Mouse (Mus musculus) thymus, postnatal 14 days (tissue): ENCODE measurements around the gene Dglucy.

Source experiments
- DNase-seq: peaks from one replicate; pipeline ENCODE4 v3.0.0; 2021

Dglucy gene

GRCm38 (mm10) chr12:100887801-100888258, 109.0 kb downstream of the Dglucy start:
- DNase-seq: peak; percentile 49

GRCm38 (mm10) chr12:100890548-100890947, 111.7 kb downstream of the Dglucy start:
- DNase-seq: no peak

- peak; percentile 28 for DNase-seq
Measured at GRCm38 (mm10) chr12:100895504-100895903, 116.6 kb downstream of the Dglucy start.

- no peak for DNase-seq
Measured at GRCm38 (mm10) chr12:100896661-100897060, 117.8 kb downstream of the Dglucy start.

GRCm38 (mm10) chr12:100897736-100898650, 119.1 kb downstream of the Dglucy start:
- no peak for DNase-seq

- peak; percentile 33 for DNase-seq
Measured at GRCm38 (mm10) chr12:100899111-100899640, 120.3 kb downstream of the Dglucy start.

GRCm38 (mm10) chr12:100900901-100901300, 122.0 kb downstream of the Dglucy start:
- no peak for DNase-seq

- no peak for DNase-seq
Measured at GRCm38 (mm10) chr12:100901386-100901785, 122.5 kb downstream of the Dglucy start.

- DNase-seq: peak; percentile 69
Measured at GRCm38 (mm10) chr12:100903761-100904160, 124.9 kb downstream of the Dglucy start.

- peak; percentile 35 for DNase-seq
Measured at GRCm38 (mm10) chr12:100906861-100907260, 128.0 kb downstream of the Dglucy start.

- no peak for DNase-seq
Measured at GRCm38 (mm10) chr12:100907598-100908297, 128.9 kb downstream of the Dglucy start, which contains the start of gene Gpr68. Gene Gpr68 (minus strand): TSS chr12:100908198.

- no peak for DNase-seq
Measured at GRCm38 (mm10) chr12:100908298-100909034, 129.6 kb downstream of the Dglucy start.

- DNase-seq: no peak
Measured at GRCm38 (mm10) chr12:100909765-100910164, 130.9 kb downstream of the Dglucy start.

GRCm38 (mm10) chr12:100910731-100911130, 131.9 kb downstream of the Dglucy start:
- no peak for DNase-seq

- no peak for DNase-seq
Measured at GRCm38 (mm10) chr12:100924646-100925339, 145.9 kb downstream of the Dglucy start.

- peak; percentile 69 for DNase-seq
Measured at GRCm38 (mm10) chr12:100925644-100926619, 147.1 kb downstream of the Dglucy start.

GRCm38 (mm10) chr12:100928286-100928685, 149.4 kb downstream of the Dglucy start:
- no peak for DNase-seq

GRCm38 (mm10) chr12:100931653-100932052, 152.8 kb downstream of the Dglucy start:
- no peak for DNase-seq

- DNase-seq: no peak
Measured at GRCm38 (mm10) chr12:100934796-100935195, 155.9 kb downstream of the Dglucy start.

- DNase-seq: peak; percentile 81
Measured at GRCm38 (mm10) chr12:100936116-100936515, 157.3 kb downstream of the Dglucy start.

GRCm38 (mm10) chr12:100936737-100937136, 157.9 kb downstream of the Dglucy start:
- no peak for DNase-seq
